Mouse (Mus musculus) monocyte, adult 5-6 weeks (primary cell): ENCODE data around the gene Tcp10a. TPM values are rescaled to one million over a fixed set of nuclear protein-coding genes. Genes with fewer than 3 reads are reported as not detected.
"Not testable (repeated sequence)": the region's sequence is repeated elsewhere in the genome, so short reads cannot be mapped to it uniquely, and the experiment has no call there.

Source experiments
- ATAC-seq: fragments of 153-309, 156-312 bp; replicated peaks from 2 replicates; pipeline ENCODE4 v1.8.0; 2017; ENCODE audit warnings: mild to moderate bottlenecking; ENCODE audit not compliant: low TSS enrichment, insufficient number of reproducible peaks, severe bottlenecking, poor library complexity, low FRiP score
- total RNA-seq: library from RNA; stranded (forward); fragments of 200-1000, 200-491, 200-594 nt; gene quantifications from 3 replicates; pipeline ENCODE4 v1.2.3, GENCODE M21; 2017

The Tcp10a gene
- total RNA-seq, 1 experiment from 2014 or later, result 4.6 TPM

DNA sequence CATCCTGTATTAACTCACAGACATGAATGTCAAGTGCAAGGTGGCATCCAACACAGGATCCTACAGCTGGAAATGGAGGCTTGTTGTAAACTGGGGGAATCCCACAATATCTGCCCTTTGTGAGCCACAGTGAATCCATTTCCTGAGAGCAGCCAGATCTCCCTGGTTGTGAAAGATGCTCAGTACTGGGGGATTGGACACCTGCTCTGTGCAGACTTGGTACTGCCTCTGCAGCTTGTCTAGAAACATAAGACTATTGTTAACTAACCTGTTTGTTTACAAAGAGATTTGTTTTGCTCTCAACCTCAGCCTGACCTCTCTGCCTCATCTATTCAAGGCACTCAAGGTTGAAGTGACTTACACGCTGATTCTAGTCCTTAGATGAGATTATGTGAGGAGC, 41.8 kb downstream of the Tcp10a start:
- not testable (repeated sequence) for ATAC-seq

DNA sequence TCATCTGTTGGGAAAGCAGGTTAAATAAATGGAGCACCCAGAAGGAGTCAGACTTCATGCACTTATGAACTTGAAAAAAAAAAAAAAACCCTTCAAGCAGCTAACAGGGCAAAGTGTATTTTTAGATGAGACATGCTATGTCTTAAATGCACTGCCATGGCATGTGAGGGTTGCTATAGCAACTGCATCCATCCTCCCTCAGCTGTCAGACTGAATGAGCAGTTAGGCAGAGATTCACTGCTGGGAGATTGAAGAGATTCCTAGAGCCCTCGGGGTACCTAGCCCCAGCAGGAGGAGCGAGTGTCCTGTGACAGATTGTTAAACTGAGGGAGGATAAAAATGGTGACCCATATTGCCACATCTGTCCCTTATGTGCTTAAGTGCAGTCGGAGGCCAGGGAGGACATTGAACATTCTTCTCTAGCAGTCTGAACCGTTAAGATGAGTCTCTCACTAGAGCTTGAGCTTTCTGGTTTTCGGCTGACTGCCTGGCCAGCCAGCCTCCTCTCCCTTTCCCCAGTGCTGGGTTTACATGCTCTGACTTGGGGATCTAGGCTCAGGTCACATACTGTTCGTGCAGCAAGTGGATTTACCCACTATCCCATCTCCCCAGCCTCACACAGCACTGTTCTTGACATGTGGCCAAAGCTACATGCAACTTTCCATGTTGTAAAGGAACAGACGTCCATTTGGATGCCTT, 42.4 kb downstream of the Tcp10a start:
- ATAC-seq, result not testable (repeated sequence)

DNA sequence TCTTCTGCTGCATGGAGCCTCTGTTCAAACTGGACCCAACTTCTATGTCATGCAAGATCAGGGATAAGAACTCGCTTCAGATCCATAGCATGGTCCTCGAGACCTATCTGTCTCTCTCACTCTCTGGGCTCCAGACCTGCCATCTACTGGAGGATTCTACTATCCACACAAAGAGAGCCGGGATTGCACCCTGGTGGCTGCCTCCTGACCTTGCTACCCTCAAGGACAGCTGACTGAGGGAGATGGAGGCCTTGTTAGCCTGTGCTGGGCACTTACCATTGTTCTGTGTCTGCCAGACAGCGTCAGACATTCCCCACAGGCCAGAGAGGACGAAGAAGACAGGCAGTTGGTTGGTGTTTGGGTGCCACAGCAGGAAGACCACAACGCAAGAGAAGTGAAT, 45.0 kb downstream of the Tcp10a start:
- not testable (repeated sequence) for ATAC-seq

DNA sequence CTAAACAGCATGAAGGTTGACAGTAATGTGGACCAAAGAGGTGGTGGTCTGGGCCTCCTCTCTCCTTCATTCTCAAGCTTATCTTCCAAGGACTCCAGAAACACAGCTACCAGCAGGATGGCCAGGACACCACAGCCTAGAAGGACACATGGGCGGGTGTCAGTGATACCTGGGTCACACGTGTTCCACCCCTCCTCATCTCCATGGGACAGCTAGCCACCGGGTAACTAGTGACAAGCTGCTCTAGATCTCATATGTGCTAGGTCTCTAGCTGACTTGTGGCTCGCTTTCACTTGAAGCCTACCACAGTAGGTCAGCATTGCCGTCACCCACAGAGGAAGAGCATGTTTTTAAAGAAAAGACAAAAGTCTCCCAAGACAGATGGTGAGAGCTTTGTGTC, 47.4 kb downstream of the Tcp10a start, which contains the start of gene Gm49630:
Gene Gm49630, minus strand, starts transcription at position 101 of the 400 bp plus-strand sequence.
- ATAC-seq, result not testable (repeated sequence)

DNA sequence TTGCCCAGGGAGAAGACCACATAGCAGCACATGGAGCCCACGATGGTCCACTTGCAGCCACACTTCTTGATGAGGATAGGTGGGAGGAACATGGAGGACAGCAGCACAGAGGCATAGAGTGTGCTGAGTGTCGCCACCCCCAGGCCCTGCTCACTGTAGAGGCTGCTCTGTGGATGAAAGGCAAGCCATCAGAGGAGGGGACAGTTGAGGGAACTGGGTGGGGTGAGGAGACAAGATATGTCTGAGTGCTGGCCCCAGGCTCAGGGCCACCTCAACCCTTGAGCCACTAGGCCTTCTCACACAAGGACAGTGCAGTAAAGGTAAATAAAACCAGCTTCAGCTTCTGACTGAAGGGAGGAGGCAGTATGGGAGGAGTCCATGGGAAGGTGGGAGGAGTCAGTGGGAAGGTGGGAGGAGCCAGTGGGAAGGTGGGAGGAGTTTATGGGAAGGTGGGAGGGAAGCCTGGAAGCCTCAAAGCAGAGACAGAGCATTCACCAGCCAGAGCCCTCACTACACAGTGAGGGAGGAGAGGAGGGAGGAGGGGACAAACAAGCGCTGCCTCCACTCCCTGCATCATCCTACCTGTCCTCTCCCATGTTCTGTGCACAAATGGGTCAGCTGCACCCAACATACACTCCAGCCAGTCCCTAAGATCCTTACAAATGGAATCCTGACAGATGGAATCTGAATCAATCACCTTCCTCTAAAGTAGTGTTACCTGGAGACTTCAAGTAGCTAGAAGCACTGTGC, 52.7 kb downstream of the Tcp10a start:
- ATAC-seq, result 0 out of 2 replicates have a peak, but pooled peaks have one; percentile 32

DNA sequence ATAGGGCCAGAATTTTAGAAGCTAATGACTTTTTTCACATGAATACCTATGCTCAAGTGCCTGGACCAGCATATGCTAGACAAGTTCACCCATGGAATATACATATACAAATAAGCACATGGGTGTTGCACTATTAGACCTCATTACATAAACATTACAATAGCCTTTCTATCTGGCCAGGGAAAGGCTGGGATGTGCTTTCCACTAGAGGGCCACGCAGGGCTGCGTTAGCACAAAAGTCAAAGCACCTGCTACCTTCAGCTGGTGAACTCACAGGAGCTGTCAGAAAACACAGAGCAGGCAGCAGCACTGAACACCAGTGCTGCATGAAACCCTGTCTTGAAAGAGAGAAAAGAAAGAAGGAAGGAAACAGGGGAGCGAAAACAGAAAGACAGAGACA, 53.5 kb downstream of the Tcp10a start:
- ATAC-seq, result not testable (repeated sequence)

DNA sequence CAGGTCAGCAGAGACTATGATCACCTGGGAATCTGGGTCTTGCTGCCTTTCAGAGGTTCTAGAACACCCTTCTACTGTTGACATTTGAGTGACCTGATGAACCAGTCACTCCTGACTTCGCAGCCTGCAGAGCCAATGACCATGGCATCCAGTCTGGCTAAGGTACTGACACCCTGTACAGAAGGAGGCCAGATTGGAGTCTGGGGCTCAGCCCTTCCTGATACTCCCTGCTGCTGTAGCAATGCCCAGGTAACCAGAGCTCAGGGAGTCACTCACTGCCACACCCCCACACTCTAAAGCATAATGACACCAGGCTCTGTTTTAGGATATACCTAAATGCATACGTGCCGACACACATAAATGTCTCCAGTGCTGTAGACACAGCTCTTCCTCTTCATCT, 58.3 kb downstream of the Tcp10a start:
- not testable (repeated sequence) for ATAC-seq

DNA sequence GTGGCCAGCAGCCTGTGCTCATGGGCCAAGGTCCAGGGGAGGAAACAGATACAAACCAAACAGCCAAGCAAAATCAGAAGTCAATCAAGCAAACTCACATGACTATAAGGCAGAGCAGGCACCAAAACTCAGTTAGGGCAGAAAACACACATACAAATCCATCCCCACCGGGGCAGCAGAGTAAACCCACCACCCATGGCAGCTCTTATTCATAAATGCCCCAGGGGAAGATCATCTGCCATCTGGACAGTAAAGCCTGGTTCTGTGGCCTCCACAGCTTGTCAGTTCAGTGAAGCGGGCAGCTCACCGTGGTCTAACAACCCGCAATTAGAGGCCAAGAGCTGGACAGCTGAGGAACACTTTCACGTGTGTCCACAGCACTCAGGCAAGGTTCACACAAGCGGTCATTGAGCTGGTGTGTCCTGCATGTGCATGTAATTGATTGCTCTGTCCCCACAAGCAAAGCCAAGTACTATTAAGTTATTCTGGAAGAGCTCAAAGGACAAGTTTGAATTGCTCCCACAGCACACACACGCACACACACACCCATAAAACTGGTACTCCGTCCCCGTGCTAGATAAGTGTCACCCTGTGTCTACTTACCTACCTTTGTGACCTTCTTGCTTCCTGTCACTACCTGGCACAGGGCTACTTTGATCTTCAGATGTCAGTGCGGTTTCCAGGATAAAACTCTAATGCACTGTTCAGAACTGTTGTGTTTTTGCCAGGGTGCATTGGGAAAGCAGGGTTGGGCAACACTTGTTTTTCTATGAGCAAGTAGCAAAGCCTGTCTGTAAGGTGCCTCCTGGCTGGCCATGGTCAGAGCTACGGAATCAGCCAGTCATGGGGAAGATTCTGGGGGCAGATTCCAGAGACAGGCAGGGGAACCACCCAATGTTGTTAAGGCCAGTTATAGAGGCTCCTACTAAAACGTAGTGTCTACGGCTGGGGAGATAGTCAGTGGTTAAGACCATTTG, 59.0 kb downstream of the Tcp10a start:
- not testable (repeated sequence) for ATAC-seq

DNA sequence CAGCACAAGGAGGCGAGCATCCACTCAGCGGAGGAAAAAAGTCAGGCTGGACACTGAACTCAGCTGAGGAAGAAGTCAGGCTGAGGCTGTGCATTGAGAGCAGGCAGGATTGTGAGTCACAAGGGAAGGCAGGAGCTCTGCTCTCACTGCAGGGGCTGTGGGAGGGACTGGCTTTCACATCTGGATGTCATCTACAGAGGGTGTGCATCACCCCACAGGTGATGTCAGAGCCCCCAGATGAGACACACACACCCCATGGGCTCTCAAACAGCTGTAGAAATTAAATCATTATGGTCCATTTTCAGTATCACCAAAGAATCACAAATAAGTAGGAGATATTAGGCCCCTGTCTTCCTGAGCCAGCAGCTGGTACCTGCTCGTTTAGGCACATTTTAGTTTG, 60.9 kb downstream of the Tcp10a start, which contains the start of gene Unc93a2:
Gene Unc93a2, minus strand, starts transcription at position 101 of the 400 bp plus-strand sequence.
- not testable (repeated sequence) for ATAC-seq

DNA sequence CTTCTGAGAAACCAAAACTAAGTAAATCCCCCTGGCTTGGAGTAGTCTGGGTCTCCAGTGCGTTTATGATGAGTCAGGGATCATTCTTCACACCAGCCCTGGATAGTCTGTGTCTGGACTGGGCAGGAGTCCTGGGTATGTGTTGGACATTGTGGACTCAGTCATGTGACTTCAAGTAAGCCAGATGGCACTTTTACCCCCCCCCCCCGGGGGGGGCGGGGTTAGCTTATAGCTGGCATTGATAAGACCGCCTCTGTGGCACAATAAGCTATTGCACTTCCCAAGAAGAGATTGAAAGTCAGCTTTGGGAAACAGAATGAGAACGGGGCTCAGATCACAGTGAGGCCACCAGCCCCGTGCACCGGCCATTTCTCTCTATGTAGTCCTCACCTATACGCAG, 61.6 kb downstream of the Tcp10a start:
- ATAC-seq, result not testable (repeated sequence)

DNA sequence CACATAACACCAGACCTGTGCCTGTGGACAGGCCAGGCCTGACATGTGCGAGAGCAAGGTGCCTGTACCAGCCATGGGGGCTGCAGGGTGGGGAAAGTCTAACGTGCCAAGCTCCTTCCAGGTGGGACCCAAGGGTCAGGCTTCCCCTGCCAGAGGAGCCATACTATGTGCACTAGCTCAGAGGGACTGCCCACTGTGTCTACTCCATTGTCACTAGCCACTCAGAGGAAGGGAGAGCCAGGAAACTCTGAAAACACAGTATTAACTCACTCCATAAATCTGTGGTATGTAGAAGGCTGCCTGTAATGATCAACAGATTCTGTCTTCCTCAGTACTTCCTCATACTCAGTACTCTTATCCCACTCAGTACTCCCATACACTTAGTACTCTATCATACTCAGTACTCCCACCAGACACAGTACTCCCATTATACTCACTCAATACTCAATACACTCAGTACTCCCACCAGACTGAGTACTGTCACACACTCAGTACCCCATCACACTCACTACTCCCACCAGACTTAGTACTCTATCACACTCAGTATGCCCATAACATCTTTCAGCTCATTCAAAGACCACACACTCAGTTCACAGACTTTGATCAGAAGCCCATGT, 64.0 kb downstream of the Tcp10a start:
- ATAC-seq, result not testable (repeated sequence)

DNA sequence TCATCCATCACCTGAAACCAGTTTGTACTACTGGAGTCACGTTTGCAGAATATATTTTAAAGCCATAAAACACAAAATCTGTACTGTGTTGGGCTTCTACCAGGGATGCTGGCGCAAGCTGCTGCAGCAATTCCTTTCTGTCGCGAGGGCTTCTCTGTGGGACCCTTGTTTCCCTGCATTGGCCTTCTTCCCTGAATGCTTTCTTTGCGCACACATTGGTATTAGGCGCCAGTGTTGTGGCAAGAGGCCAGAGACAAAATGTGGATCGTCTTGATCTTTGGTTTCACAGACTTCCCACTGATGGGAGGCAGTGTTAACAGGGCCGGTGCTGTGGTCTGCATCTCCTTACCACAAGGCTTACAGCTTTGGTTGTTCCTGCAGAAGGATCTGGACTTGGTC, 64.5 kb downstream of the Tcp10a start:
- ATAC-seq, result not testable (repeated sequence)

DNA sequence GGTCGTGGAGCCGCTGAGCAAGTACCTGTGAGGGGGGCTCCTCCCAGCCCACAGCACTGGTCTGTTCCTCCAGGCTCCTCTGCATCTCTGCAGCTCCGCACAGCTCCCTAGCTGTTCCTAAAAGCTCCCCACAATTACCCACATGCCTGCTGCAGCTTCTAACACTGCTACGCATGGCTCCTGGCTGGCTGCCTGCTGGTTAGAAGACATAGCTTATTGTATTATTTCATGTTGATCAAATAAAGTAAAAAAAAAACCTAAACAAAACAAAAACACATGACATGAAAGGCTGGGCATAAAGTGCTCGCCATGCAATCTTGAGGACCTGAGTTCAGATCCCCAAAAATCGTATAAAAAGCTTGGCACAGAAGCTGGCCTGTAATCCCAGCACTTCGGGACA, 65.5 kb downstream of the Tcp10a start:
- ATAC-seq, result not testable (repeated sequence)

DNA sequence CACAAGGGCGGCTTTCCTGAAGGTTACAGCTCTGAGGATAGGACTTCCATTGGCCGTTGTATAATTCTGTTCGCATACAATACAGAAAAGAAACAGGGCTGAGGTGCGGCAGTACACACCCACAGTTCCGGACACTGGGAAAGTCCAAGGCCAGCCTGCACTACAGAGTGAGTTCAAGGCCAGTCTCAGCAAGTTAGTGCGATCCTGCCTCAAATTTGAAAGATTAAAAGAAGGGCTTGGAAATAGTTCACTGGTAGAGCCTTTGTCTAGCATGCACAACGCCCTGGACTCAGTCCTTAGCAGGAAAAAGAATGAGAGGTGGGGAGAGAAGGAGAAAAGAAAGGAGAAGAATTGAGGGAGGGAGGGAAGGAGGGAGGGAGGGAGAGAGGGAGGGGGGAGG, 70.7 kb downstream of the Tcp10a start:
- not testable (repeated sequence) for ATAC-seq

Other genes with a start within 250 kb of the Tcp10a start
- gene Rps6ka2, start 154.5 kb upstream of the Tcp10a start, total RNA-seq, result 20.2 to 30.6 TPM (median 22.7 TPM) in 3 replicates
- not detected in 3 replicates for gene Ttll2, start 28.1 kb downstream of the Tcp10a start, total RNA-seq
- not detected in 3 replicates for gene Gm49630, start 47.3 kb downstream of the Tcp10a start, total RNA-seq
- gene Unc93a2, start 60.8 kb downstream of the Tcp10a start, total RNA-seq, result 0.43 TPM in 1 of 3 replicates, not detected in the others